ENCODE assay signal across 28 mouse cellular contexts in genomic region chr5:102801469-102801868, GRCm38 (mm10).
DNase-seq lines count a peak whose midpoint lies in the region; ATAC-seq and TF ChIP-seq lines count a peak whose summit lies in the region.
"Had no signal": no experiment of that assay in that cellular context is flagged by ENCODE, and none has a peak within 500 bp of the region (broad histone marks: within the 10 kb centered on the region; RNA-seq: fewer than 3 reads in every experiment).

No protein-coding gene starts in this region.

- no peaks in the 10 kb centered on the region for H3K9me3 ChIP-seq in intestine, embryonic 14.5 days (ENCODE audit: control insufficient read depth, low read length)
- no peaks in the 10 kb centered on the region for H3K9me3 ChIP-seq in intestine, postnatal 0 days (ENCODE audit: control insufficient read depth)
- H3K9me3 ChIP-seq in stomach, embryonic 14.5 days (ENCODE audit: control insufficient read depth, low read depth, low read length), result no peaks in the 10 kb centered on the region
- H3K9me3 ChIP-seq in stomach, embryonic 16.5 days (replicated peaks; ENCODE audit: control insufficient read depth, low read length), result no peaks in the 10 kb centered on the region
- H3K9me3 ChIP-seq in forebrain, embryonic 14.5 days (replicated peaks; ENCODE audit: control insufficient read depth, low read length), result no peaks in the 10 kb centered on the region
- H3K9me3 ChIP-seq: embryonic facial prominence, embryonic 13.5 days; embryonic facial prominence, embryonic 15.5 days; forebrain, embryonic 10.5 days; forebrain, embryonic 12.5 days; forebrain, embryonic 15.5 days had no signal

- H3K9ac ChIP-seq in intestine, embryonic 14.5 days (ENCODE audit: low read length), result no peak overlapping the region
- no peak overlapping the region for H3K9ac ChIP-seq in intestine, postnatal 0 days (ENCODE audit: low read depth, low read length)
- H3K9ac ChIP-seq in stomach, embryonic 14.5 days (replicated peaks; ENCODE audit: low read depth, low read length), result no peak overlapping the region
- H3K9ac ChIP-seq in stomach, embryonic 16.5 days (ENCODE audit: low read length), result no peak overlapping the region
- no peak overlapping the region for H3K9ac ChIP-seq in forebrain, embryonic 14.5 days (ENCODE audit: low read length)
- H3K9ac ChIP-seq: embryonic facial prominence, embryonic 13.5 days; embryonic facial prominence, embryonic 15.5 days; forebrain, embryonic 12.5 days; forebrain, embryonic 15.5 days had no signal

- no peaks in the 10 kb centered on the region for H3K36me3 ChIP-seq in intestine, embryonic 14.5 days (ENCODE audit: control insufficient read depth, insufficient read depth, low read length)
- no peaks in the 10 kb centered on the region for H3K36me3 ChIP-seq in intestine, postnatal 0 days (ENCODE audit: control insufficient read depth, insufficient read depth)
- no peaks in the 10 kb centered on the region for H3K36me3 ChIP-seq in stomach, embryonic 14.5 days (ENCODE audit: control insufficient read depth, insufficient read depth, low read length)
- H3K36me3 ChIP-seq in stomach, embryonic 16.5 days (ENCODE audit: control insufficient read depth, insufficient read depth, low read length), result no peaks in the 10 kb centered on the region
- H3K36me3 ChIP-seq in forebrain, embryonic 14.5 days (ENCODE audit: control insufficient read depth, insufficient read depth, low read length), result no peaks in the 10 kb centered on the region
- H3K36me3 ChIP-seq: embryonic facial prominence, embryonic 13.5 days; embryonic facial prominence, embryonic 15.5 days; forebrain, embryonic 10.5 days; forebrain, embryonic 12.5 days; forebrain, embryonic 15.5 days; G1E had no signal

- H3K4me3 ChIP-seq in intestine, embryonic 14.5 days (ENCODE audit: low read depth, low read length), result no peak overlapping the region
- no peak overlapping the region for H3K4me3 ChIP-seq in intestine, postnatal 0 days (ENCODE audit: low read depth, low read length)
- no peak overlapping the region for H3K4me3 ChIP-seq in stomach, embryonic 14.5 days (ENCODE audit: low read depth, low read length)
- H3K4me3 ChIP-seq in stomach, embryonic 16.5 days (replicated peaks; ENCODE audit: low read length), result no peak overlapping the region
- H3K4me3 ChIP-seq in forebrain, embryonic 14.5 days (ENCODE audit: low read depth, low read length), result no peak overlapping the region
- H3K4me3 ChIP-seq: embryonic facial prominence, embryonic 13.5 days; embryonic facial prominence, embryonic 15.5 days; erythroblast, embryonic 14.5 days; forebrain, embryonic 10.5 days; forebrain, embryonic 12.5 days; forebrain, embryonic 15.5 days had no signal

- no peak overlapping the region for H3K27ac ChIP-seq in intestine, embryonic 14.5 days (ENCODE audit: low read depth)
- no peak overlapping the region for H3K27ac ChIP-seq in intestine, postnatal 0 days (ENCODE audit: low read depth, low read length)
- H3K27ac ChIP-seq in stomach, embryonic 14.5 days (ENCODE audit: low read length), result no peak overlapping the region
- H3K27ac ChIP-seq in stomach, embryonic 16.5 days (ENCODE audit: low read length), result no peak overlapping the region
- H3K27ac ChIP-seq in forebrain, embryonic 14.5 days (ENCODE audit: low read depth, low read length), result no peak overlapping the region
- H3K27ac ChIP-seq: embryonic facial prominence, embryonic 13.5 days; embryonic facial prominence, embryonic 15.5 days; forebrain, embryonic 10.5 days; forebrain, embryonic 12.5 days; forebrain, embryonic 15.5 days had no signal

- H3K27me3 ChIP-seq in intestine, embryonic 14.5 days (replicated peaks; ENCODE audit: control insufficient read depth, insufficient read depth, low read length), result no peaks in the 10 kb centered on the region
- no peaks in the 10 kb centered on the region for H3K27me3 ChIP-seq in intestine, postnatal 0 days (replicated peaks; ENCODE audit: control insufficient read depth, insufficient read depth, low read length)
- H3K27me3 ChIP-seq in stomach, embryonic 14.5 days (ENCODE audit: control insufficient read depth, insufficient read depth, low read length), result no peaks in the 10 kb centered on the region
- H3K27me3 ChIP-seq in stomach, embryonic 16.5 days (ENCODE audit: control insufficient read depth, insufficient read depth, low read length), result no peaks in the 10 kb centered on the region
- no peaks in the 10 kb centered on the region for H3K27me3 ChIP-seq in forebrain, embryonic 14.5 days (replicated peaks; ENCODE audit: control insufficient read depth, insufficient read depth, low read length)
- H3K27me3 ChIP-seq: CH12.LX; embryonic facial prominence, embryonic 13.5 days; embryonic facial prominence, embryonic 15.5 days; forebrain, embryonic 12.5 days; forebrain, embryonic 15.5 days; Patski had no signal

- H3K4me1 ChIP-seq in intestine, embryonic 14.5 days (replicated peaks; ENCODE audit: control insufficient read depth, insufficient read depth, low read length), result no peaks in the 10 kb centered on the region; the same call in 1 of the 2 replicates
- no peaks in the 10 kb centered on the region for H3K4me1 ChIP-seq in intestine, postnatal 0 days (replicated peaks; ENCODE audit: control insufficient read depth, insufficient read depth, low read length)
- H3K4me1 ChIP-seq in stomach, embryonic 14.5 days (ENCODE audit: control insufficient read depth, insufficient read depth, low read length), result peaks cover 8% of the 10 kb centered on the region; the same call in 1 of the 2 replicates
- H3K4me1 ChIP-seq in stomach, embryonic 16.5 days (ENCODE audit: control insufficient read depth, insufficient read depth, low read length), result no peaks in the 10 kb centered on the region
- no peaks in the 10 kb centered on the region for H3K4me1 ChIP-seq in forebrain, embryonic 14.5 days (ENCODE audit: control insufficient read depth, insufficient read depth, low read length)
- H3K4me1 ChIP-seq: embryonic facial prominence, embryonic 13.5 days; embryonic facial prominence, embryonic 15.5 days; forebrain, embryonic 12.5 days; forebrain, embryonic 15.5 days had no signal

- H3K4me2 ChIP-seq in intestine, embryonic 14.5 days (ENCODE audit: low read length), result no peak overlapping the region
- no peak overlapping the region for H3K4me2 ChIP-seq in intestine, postnatal 0 days (replicated peaks; ENCODE audit: low read depth)
- no peak overlapping the region for H3K4me2 ChIP-seq in stomach, embryonic 14.5 days (replicated peaks; ENCODE audit: low read depth, low read length)
- H3K4me2 ChIP-seq in stomach, embryonic 16.5 days (ENCODE audit: low read depth, low read length), result no peak overlapping the region
- H3K4me2 ChIP-seq in forebrain, embryonic 14.5 days (ENCODE audit: low read length), result no peak overlapping the region
- H3K4me2 ChIP-seq: embryonic facial prominence, embryonic 13.5 days; embryonic facial prominence, embryonic 15.5 days; forebrain, embryonic 12.5 days; forebrain, embryonic 15.5 days had no signal

- intact Hi-C loops in left cerebral cortex, postnatal 25 days (cut with DNase I), result no loop called here

- peak; percentile 76; the same call in 1 of the 2 replicates for ATAC-seq in intestine, embryonic 14.5 days (replicated peaks; ENCODE audit: low FRiP score, low TSS enrichment, low read depth)
- ATAC-seq in intestine, postnatal 0 days, result no peak
- ATAC-seq in stomach, embryonic 14.5 days (ENCODE audit: insufficient number of reproducible peaks, insufficient read depth, low FRiP score, low read depth), result peak; percentile 82
- peak; percentile 79 for ATAC-seq in stomach, embryonic 16.5 days (ENCODE audit: insufficient read depth, low FRiP score)
- no peak for ATAC-seq in forebrain, embryonic 14.5 days
- ATAC-seq: activated CD4-positive, CD25-positive, alpha-beta regulatory T cell, adult 4 months; CD4-positive, CD25-positive, alpha-beta regulatory T cell, adult 4 months; forebrain, embryonic 15.5 days; Patski had no signal

- DNase-seq in intestine, embryonic 14.5 days (ENCODE audit: low spot score), result no peak
- no peak for DNase-seq in kidney, postnatal 25 days
- no peak for DNase-seq in forebrain, embryonic 14.5 days (ENCODE audit: low spot score)
- DNase-seq in left cerebral cortex, postnatal 25 days (ENCODE audit: low spot score in 2 of 2), result no peak
- DNase-seq: adrenal gland, postnatal 10 days; adrenal gland, postnatal 25 days; B cell, adult 2 months; cerebellum, adult 11 months; cerebellum, adult 18-20 months; cerebellum, adult 8-10 months; cerebellum, adult 9-11 months; cerebellum, postnatal 14 days; cerebellum, postnatal 36 days; embryo, embryonic 11 days had no signal

- 59% methylated on average over 3 of the region's 3 CpGs for WGBS in intestine, embryonic 14.5 days
- 34% methylated on average over 3 of the region's 3 CpGs for WGBS in intestine, postnatal 0 days
- WGBS in stomach, embryonic 14.5 days, result 70% methylated on average over 3 of the region's 3 CpGs
- WGBS in stomach, embryonic 16.5 days, result 61% methylated on average over 3 of the region's 3 CpGs
- 86% methylated on average over 3 of the region's 3 CpGs for WGBS in forebrain, embryonic 14.5 days

- no peak for TF ChIP-seq CTCF in intestine, postnatal 0 days (IDR thresholded peaks at IDR 0.05; ENCODE audit: low read depth)

Comparison
In these comparisons a context has a peak if more than half of its experiments do, and no peak if none do; other contexts are left out.
1. ATAC-seq: peak in intestine, embryonic 14.5 days (single experiment), stomach, embryonic 14.5 days (single experiment) and stomach, embryonic 16.5 days (single experiment); none in intestine, postnatal 0 days (single experiment) and forebrain, embryonic 14.5 days (single experiment).